ENCODE assay signal across 8 mouse cellular contexts in the genomic region with DNA sequence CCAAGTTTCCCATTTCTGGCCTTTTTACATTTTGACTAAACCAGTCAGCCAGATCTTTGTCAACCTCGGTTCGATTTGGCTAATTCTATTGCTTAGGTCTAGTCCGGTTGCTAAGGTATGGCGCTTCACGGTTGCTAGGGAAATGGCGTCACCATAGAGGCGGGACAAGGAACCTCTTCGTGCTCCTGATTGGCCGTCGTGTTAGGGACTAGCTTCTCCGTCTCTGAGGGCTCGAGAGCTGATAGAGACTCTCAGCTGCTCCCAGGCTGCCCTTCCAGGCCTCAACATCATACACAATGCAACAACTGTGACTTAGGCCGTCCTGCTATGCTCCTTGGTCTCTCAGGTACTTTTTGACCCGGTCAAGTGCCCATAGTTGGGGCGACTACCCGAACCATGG. TPM values are rescaled to one million over a fixed set of nuclear protein-coding genes. Genes with fewer than 3 reads are reported as not detected.
DNase-seq lines count a peak whose midpoint lies in the region; ATAC-seq and TF ChIP-seq lines count a peak whose summit lies in the region.

A gene (plus strand): TSS at position 157 of the 400 bp plus-strand sequence.

- H3K27ac ChIP-seq in embryonic facial prominence, embryonic 14.5 days (replicated peaks; ENCODE audit: low read depth, low read length) = peak within 1 kb of the TSS; percentile 64
- no peak within 1 kb of the TSS; the same call in 1 of the 2 replicates for H3K27ac ChIP-seq in limb, embryonic 14.5 days (replicated peaks; ENCODE audit: low read depth, low read length)
- peak within 1 kb of the TSS; percentile 52; the same call in 1 of the 2 replicates for H3K27ac ChIP-seq in midbrain, postnatal 0 days (ENCODE audit: low read depth, low read length)

- no peaks in the 10 kb centered on the region for H3K9me3 ChIP-seq in embryonic facial prominence, embryonic 14.5 days (ENCODE audit: control insufficient read depth, low read length)
- no peaks in the 10 kb centered on the region for H3K9me3 ChIP-seq in limb, embryonic 14.5 days (ENCODE audit: control insufficient read depth, low read length)
- no peaks in the 10 kb centered on the region for H3K9me3 ChIP-seq in midbrain, postnatal 0 days (ENCODE audit: low read length)

- 0 out of 2 replicates have a peak, but pooled peaks cover 6% of the 10 kb centered on the region for H3K36me3 ChIP-seq in embryonic facial prominence, embryonic 14.5 days (ENCODE audit: control insufficient read depth, insufficient read depth, low read length)
- peaks cover 19% of the 10 kb centered on the region; the same call in 1 of the 2 replicates for H3K36me3 ChIP-seq in limb, embryonic 14.5 days (ENCODE audit: control insufficient read depth, insufficient read depth, low read length)
- peaks cover 11% of the 10 kb centered on the region for H3K36me3 ChIP-seq in midbrain, postnatal 0 days (ENCODE audit: insufficient read depth, low read length)

- DNase-seq in 3T3-L1 (ENCODE audit: low read depth, low spot score) = peak; percentile 99
- DNase-seq in adrenal gland, postnatal 4 days (ENCODE audit: low spot score in 2 of 2) = peak; percentile 71 to 88
- DNase-seq in embryonic facial prominence, embryonic 14.5 days (ENCODE audit: low spot score) = peak; percentile 98
- DNase-seq in heart, adult 8-10 months (ENCODE audit: low spot score) = peak; percentile 98
- peak; percentile 99 for DNase-seq in kidney, adult 9 months
- DNase-seq in limb, embryonic 14.5 days (ENCODE audit: low spot score) = peak; percentile 98
- peak; percentile 98 for DNase-seq in midbrain, postnatal 0 days (ENCODE audit: low spot score)
- DNase-seq in spleen, postnatal 14 days (ENCODE audit: low spot score in 2 of 2) = peak; percentile 82 to 93

- peak; percentile 80 for ATAC-seq in embryonic facial prominence, embryonic 14.5 days (ENCODE audit: low read depth)
- ATAC-seq in limb, embryonic 14.5 days (ENCODE audit: low FRiP score, low read depth) = peak; percentile 87
- peak; percentile 73 for ATAC-seq in midbrain, postnatal 0 days (ENCODE audit: low FRiP score)

- H3K4me2 ChIP-seq in embryonic facial prominence, embryonic 14.5 days (ENCODE audit: low read depth, low read length) = peak within 1 kb of the TSS; percentile 69
- H3K4me2 ChIP-seq in limb, embryonic 14.5 days (replicated peaks; ENCODE audit: low read depth, low read length, severe bottlenecking) = peak within 1 kb of the TSS; percentile 68
- peak within 1 kb of the TSS; percentile 55 for H3K4me2 ChIP-seq in midbrain, postnatal 0 days (ENCODE audit: low read depth, low read length, poor library complexity, severe bottlenecking)

- peak within 1 kb of the TSS; percentile 71 for H3K9ac ChIP-seq in embryonic facial prominence, embryonic 14.5 days (ENCODE audit: low read depth, low read length)
- peak within 1 kb of the TSS; percentile 46 for H3K9ac ChIP-seq in limb, embryonic 14.5 days (ENCODE audit: low read depth, low read length, severe bottlenecking)
- H3K9ac ChIP-seq in midbrain, postnatal 0 days (replicated peaks; ENCODE audit: low read length, poor library complexity, severe bottlenecking) = peak within 1 kb of the TSS; percentile 44

- peak within 1 kb of the TSS; percentile 64 for H3K4me3 ChIP-seq in embryonic facial prominence, embryonic 14.5 days (ENCODE audit: low read depth, low read length)
- H3K4me3 ChIP-seq in limb, embryonic 14.5 days (replicated peaks; ENCODE audit: low read length) = peak within 1 kb of the TSS; percentile 51
- peak within 1 kb of the TSS; percentile 43 for H3K4me3 ChIP-seq in midbrain, postnatal 0 days (ENCODE audit: low read depth, low read length)

- H3K4me1 ChIP-seq in embryonic facial prominence, embryonic 14.5 days (ENCODE audit: control insufficient read depth, insufficient read depth, low read length) = peaks cover 32% of the 10 kb centered on the region
- H3K4me1 ChIP-seq in limb, embryonic 14.5 days (ENCODE audit: control insufficient read depth, insufficient read depth, low read length) = peaks cover 24% of the 10 kb centered on the region
- peaks cover 7% of the 10 kb centered on the region for H3K4me1 ChIP-seq in midbrain, postnatal 0 days (ENCODE audit: insufficient read depth, low read length)

- no peak for TF ChIP-seq CTCF in midbrain, postnatal 0 days (IDR thresholded peaks at IDR 0.05)

- WGBS in embryonic facial prominence, embryonic 14.5 days = under 1% methylated on average over 16 of the region's 16 CpGs
- WGBS in limb, embryonic 14.5 days = 2% methylated on average over 16 of the region's 16 CpGs
- 1% methylated on average over 16 of the region's 16 CpGs for WGBS in midbrain, postnatal 0 days

- TF ChIP-seq POLR2A in limb, embryonic 14.5 days (IDR thresholded peaks at IDR 0.05; ENCODE audit: borderline replicate concordance, extremely low read depth, insufficient read depth, insufficient read length) = peak; percentile 43; the same call in 1 of the 2 replicates

- no peaks in the 10 kb centered on the region for H3K27me3 ChIP-seq in embryonic facial prominence, embryonic 14.5 days (replicated peaks; ENCODE audit: control insufficient read depth, insufficient read depth, low read length)
- no peaks in the 10 kb centered on the region for H3K27me3 ChIP-seq in limb, embryonic 14.5 days (ENCODE audit: control insufficient read depth, insufficient read depth, low read length)
- no peaks in the 10 kb centered on the region for H3K27me3 ChIP-seq in midbrain, postnatal 0 days (ENCODE audit: insufficient read depth, low read length)

RNA-seq across cellular contexts. Expression of the gene that starts here (rescaled TPM):
- 10 to 100 TPM; 13.2 to 16.3 TPM for total RNA-seq in adrenal gland, postnatal 4 days (2021)
- 10.0 and 11.8 TPM in 2 replicates for polyA plus RNA-seq in embryonic facial prominence, embryonic 14.5 days (2014; fragmentation: Nextera tagmentation; extraction: Ambion mirVana)
- 1 to 10 TPM; 6.9 to 9.7 (median 8.6) TPM for total RNA-seq in heart, adult 8-10 months (2022)
- 5.1 TPM in 2 replicates for polyA plus RNA-seq in limb, embryonic 14.5 days (2012; rRNA removed)
- 11.9 and 12.5 TPM in 2 replicates for polyA plus RNA-seq in limb, embryonic 14.5 days (2014; fragmentation: Nextera tagmentation; extraction: Ambion mirVana)
- 6.2 and 7.2 TPM in 2 replicates for total RNA-seq in midbrain, postnatal 0 days (2014; rRNA removed)
- 10.7 and 12.9 TPM in 2 replicates for polyA plus RNA-seq in midbrain, postnatal 0 days (2015; fragmentation: Nextera tagmentation; extraction: Ambion mirVana)
